ENCODE assay signal across 24 mouse cellular contexts in the genomic region with DNA sequence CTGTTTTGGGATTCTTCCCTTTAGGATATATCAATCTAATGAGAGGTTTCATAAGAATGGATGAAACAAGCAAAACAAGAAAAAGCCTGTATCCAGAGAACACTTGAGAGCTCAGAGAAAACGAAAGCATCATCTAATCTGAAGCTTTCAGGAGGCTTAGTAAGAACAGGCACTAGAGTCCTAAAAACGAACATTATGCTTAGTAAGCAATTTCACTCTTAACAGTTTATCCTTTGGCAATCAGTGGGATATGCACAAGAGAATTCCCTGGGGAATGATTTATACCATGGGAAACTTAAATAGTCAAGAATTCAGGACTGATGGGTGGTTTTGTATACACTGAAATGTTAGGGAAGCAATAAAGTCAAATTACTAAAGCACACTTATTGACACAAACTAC.
"Had no signal": no experiment of that assay in that cellular context is flagged by ENCODE, and none has a peak within 500 bp of the region (broad histone marks: within the 10 kb centered on the region; RNA-seq: fewer than 3 reads in every experiment).

No protein-coding gene starts in this region.

- H3K36me3 ChIP-seq: embryonic facial prominence, embryonic 10.5 days; embryonic facial prominence, embryonic 12.5 days; embryonic facial prominence, embryonic 13.5 days; embryonic facial prominence, embryonic 15.5 days; forebrain, embryonic 10.5 days; forebrain, embryonic 12.5 days; forebrain, embryonic 15.5 days; heart, embryonic 10.5 days had no signal

- H3K27ac ChIP-seq: embryonic facial prominence, embryonic 10.5 days; embryonic facial prominence, embryonic 12.5 days; embryonic facial prominence, embryonic 13.5 days; embryonic facial prominence, embryonic 15.5 days; forebrain, embryonic 10.5 days; forebrain, embryonic 12.5 days; forebrain, embryonic 13.5 days; forebrain, embryonic 15.5 days; gastrocnemius, adult 2 months; heart, adult 2 months; heart, embryonic 10.5 days had no signal

- H3K27me3 ChIP-seq: embryonic facial prominence, embryonic 12.5 days; embryonic facial prominence, embryonic 13.5 days; embryonic facial prominence, embryonic 15.5 days; forebrain, embryonic 12.5 days; forebrain, embryonic 13.5 days; forebrain, embryonic 15.5 days had no signal

- H3K4me2 ChIP-seq: embryonic facial prominence, embryonic 12.5 days; embryonic facial prominence, embryonic 13.5 days; embryonic facial prominence, embryonic 15.5 days; forebrain, embryonic 12.5 days; forebrain, embryonic 13.5 days; forebrain, embryonic 15.5 days had no signal

- H3K4me3 ChIP-seq: embryonic facial prominence, embryonic 10.5 days; embryonic facial prominence, embryonic 12.5 days; embryonic facial prominence, embryonic 13.5 days; embryonic facial prominence, embryonic 15.5 days; erythroblast, embryonic 14.5 days; forebrain, embryonic 10.5 days; forebrain, embryonic 12.5 days; forebrain, embryonic 13.5 days; forebrain, embryonic 15.5 days; gastrocnemius, adult 2 months; heart, adult 2 months; heart, embryonic 10.5 days had no signal

- H3K9ac ChIP-seq: embryonic facial prominence, embryonic 12.5 days; embryonic facial prominence, embryonic 13.5 days; embryonic facial prominence, embryonic 15.5 days; forebrain, embryonic 12.5 days; forebrain, embryonic 13.5 days; forebrain, embryonic 15.5 days; forebrain, postnatal 0 days had no signal

- DNase-seq: cerebellum, adult 9-11 months; cerebellum, postnatal 10 days; cerebellum, postnatal 14 days; cerebellum, postnatal 25 days; cerebellum, postnatal 36 days; embryo, embryonic 11 days; forebrain, postnatal 0 days; gastrocnemius, adult 2 months; gastrocnemius, postnatal 10 days; gastrocnemius, postnatal 14 days; gastrocnemius, postnatal 25 days; gastrocnemius, postnatal 36 days; heart, adult 11 months; heart, adult 2 months had no signal

- H3K9me3 ChIP-seq: embryonic facial prominence, embryonic 10.5 days; embryonic facial prominence, embryonic 12.5 days; embryonic facial prominence, embryonic 13.5 days; embryonic facial prominence, embryonic 15.5 days; forebrain, embryonic 10.5 days; forebrain, embryonic 12.5 days; forebrain, embryonic 13.5 days; forebrain, embryonic 15.5 days; heart, embryonic 10.5 days had no signal

- H3K4me1 ChIP-seq: embryonic facial prominence, embryonic 10.5 days; embryonic facial prominence, embryonic 12.5 days; embryonic facial prominence, embryonic 13.5 days; embryonic facial prominence, embryonic 15.5 days; forebrain, embryonic 10.5 days; forebrain, embryonic 12.5 days; forebrain, embryonic 13.5 days; forebrain, embryonic 15.5 days; heart, embryonic 10.5 days had no signal
